Mouse (Mus musculus): ENCODE measurements around the gene Etv6.

DNA sequence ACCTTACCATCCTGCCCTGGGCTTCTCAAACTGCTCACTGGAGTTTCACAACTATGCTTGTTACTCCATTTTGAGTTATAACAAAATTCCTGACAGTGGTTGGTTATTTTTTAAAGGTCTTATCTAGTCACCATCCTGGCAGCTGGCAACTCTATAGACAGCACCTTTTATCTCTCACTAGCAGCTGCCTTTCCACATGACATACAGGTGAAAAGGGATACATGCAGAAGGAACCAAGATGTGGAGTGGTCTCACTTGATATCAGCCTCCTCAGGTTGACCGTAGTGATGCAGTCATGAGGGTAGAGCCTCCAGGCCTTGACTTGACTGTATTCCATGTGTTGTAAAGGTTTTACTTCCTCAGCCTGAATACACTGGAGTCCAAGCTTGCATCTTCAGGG is 74.2 kb downstream of the Etv6 start:
- no peak for TF ChIP-seq CTCF (IDR thresholded peaks at IDR 0.05; ENCODE audit: control insufficient read depth, insufficient read depth, insufficient replicate concordance, low read depth, low read length)
- no peak for TF ChIP-seq POLR2A (IDR thresholded peaks at IDR 0.05; ENCODE audit: control insufficient read depth, low read depth, low read length)

All from testis, adult 2 months (tissue).